Mouse (Mus musculus) mesoderm, embryonic 11.5 days (tissue): ENCODE data around the gene Yaf2.
"Not testable (repeated sequence)": the region's sequence is repeated elsewhere in the genome, so short reads cannot be mapped to it uniquely, and the experiment has no call there.

ENCODE experiments used
- DNase-seq: peaks from one replicate; pipeline ENCODE4 v3.0.0-alpha.2; 2012; ENCODE audit warnings: low read depth, low spot score

Gene Yaf2

DNA sequence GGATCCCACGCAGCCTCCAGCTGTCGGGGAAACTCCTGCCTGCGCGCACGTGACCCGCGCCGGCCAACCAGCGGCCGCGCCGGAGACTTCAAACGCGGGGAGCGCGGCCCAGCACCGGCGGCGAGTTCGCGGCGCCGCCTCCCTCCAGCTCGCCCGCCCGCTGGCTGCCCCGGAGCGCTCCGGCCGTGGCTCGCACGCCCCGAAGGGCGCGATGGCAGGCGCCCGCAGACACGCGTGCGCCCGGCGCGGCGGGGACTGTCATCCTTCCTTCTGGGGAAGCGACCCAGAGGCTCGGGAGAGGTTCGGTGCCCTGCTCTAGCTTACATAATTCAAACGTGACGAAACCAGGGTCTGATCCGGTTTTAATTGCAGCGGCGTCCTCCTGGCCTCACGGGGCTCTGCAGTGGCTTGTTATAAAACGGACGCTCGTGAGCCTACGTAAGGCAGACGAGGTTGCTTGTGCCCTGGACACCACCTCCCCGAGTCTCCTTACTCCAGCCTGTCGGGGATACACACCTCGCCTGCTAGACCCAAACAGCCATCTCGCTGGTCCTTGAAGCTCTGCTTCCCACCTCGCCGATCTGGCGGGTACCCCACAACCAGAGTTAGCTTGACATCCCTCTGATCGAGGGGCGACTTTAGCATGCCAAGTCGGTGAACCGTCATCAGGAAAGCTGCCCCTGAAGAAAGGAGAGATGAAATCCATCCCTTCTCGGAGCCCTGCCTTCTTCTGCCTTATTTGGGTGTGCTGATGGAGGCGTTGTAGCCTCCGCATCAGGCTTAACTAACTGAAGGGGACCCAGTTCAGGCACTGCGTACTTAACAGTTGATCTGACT is at the start of gene Yaf2:
Gene Yaf2, minus strand, starts transcription at position 11 of the 837 bp plus-strand sequence.
- DNase-seq: peak; percentile 91

DNA sequence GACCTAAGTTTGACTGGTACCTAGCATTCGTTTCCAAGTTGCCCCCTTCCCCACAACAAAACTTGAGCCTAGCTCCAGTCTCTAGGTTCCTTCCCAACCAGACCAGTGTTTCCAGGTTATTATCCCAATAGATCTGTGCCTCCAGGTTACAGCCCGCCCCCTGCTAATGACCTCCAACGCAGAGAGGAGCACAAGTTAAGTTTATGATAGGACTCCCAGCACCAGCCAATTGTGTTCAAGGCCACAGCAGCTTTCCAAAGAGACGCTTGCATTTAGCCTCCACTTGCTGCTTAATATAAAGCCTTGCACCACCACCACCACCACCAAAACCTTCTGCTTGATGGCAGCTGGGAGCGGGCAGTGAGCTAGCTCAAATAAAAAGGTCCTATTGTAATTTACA is 44.6 kb upstream of the Yaf2 start:
- DNase-seq: no peak

DNA sequence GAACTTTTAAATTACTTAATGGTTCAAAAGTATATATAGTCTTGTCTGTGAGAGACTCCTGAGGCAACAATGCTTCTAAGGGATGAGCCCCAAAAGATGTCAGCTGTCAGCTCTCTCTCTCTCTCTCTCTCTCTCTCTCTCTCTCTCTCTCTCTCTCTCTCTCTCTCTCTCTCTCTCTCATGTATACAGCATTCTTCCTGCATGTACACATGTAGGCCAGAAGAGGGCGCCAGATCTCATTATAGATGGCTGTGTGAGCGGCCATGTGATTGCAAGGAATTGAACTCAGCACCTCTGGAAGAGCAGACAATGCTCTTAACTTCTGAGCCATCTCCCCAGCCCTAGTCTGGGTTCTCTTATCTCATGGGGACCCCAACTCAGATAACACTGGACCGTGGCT is 42.4 kb upstream of the Yaf2 start:
- peak; percentile 44 for DNase-seq

DNA sequence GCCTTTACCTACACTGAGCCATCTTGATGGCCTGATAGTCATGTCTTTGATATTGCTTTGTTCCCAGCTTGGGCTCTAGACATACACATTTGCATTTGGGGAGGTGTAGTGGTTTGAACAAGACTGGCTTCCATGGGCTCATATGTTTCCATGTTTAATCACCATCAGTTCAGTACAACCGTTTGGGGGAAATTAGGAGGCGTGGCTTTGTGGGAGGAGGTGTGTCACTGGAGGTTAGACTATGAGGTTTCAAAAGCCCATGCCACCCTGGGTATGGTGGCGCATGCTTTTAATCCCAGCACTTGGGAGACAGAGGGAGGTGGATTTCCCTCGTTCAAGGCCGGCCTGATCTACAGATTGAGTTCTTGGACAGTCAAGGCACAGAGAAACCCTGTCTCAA is 39.0 kb upstream of the Yaf2 start:
- DNase-seq: no peak

DNA sequence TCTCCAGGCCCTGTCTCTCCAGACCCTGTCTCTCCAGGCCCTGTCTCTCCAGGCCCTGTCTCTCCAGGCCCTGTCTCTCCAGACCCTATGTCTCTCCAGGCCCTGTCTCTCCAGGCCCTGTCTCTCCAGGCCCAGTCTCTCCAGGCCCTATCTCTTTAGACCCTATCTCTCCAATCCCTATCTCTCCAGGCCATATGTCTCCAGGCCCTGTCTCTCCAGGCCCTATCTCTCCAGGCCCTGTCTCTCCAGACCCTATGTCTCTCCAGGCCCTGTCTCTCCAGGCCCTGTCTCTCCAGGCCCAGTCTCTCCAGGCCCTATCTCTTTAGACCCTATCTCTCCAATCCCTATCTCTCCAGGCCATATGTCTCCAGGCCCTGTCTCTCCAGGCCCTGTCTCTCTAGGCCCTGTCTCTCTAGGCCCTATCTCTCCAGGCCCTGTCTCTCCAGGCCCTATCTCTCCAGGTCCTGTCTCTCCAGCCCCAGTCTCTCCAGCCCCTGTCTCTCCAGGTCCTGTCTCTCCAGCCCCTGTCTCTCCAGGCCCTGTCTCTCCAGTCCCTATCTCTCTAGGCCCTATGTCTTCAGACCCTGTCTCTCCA is 35.9 kb upstream of the Yaf2 start:
- DNase-seq: not testable (repeated sequence)

DNA sequence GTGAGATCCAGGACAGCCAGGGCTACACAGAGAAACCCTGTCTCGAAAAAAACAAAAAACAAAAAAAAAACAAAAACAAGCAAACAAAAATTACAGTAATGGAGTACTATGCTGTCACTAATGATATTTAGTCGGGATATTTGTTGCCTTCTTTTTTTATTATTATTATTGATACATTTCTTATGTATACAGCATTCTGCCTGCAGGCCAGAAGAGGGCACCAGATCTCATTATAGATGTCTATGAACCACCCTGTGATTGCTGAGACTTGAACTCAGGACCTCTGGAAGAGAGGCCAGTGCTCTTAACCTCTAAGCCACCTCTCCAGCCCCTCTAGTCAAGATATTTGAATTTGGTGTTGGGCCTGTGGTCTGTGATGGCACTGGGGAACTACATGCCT is 35.1 kb upstream of the Yaf2 start:
- DNase-seq: no peak

DNA sequence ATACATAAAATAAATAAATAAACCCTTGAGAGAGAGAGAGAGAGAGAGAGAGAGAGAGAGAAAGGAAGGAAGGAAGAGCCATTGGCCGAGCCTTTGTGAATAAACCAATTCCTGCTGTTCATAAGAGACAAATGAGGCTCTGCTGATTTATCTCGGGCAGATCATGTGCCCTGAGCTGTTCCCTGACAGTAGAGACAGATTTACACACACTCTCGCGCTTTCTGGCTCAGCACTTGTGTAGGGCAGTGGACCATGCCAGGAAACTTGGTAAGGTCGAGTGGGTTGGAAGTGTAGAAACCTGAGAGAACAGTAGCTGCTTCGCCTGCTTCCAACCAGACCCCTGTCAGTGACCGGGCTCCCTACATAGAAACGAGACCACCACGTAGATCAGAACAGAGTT is 31.8 kb upstream of the Yaf2 start:
- DNase-seq: no peak

DNA sequence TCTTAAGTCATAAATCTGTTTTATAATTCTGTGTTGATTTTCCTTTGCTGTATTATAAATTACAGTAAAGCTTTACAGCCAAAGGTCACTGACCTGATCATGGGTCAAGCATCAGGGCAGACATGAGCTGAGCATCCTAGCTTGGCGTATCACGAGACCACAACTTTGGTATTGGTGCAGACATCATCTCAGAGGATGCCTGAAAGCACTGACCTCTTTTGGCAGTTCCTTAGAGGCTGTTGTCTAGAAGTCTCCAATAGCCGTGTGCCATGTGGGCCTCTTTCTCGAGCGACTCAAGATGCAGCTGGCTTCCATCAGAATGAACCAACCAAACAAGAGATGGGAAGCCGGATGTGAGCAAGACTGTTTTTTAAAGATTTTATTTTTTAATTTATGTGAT is 28.8 kb upstream of the Yaf2 start:
- DNase-seq: no peak

DNA sequence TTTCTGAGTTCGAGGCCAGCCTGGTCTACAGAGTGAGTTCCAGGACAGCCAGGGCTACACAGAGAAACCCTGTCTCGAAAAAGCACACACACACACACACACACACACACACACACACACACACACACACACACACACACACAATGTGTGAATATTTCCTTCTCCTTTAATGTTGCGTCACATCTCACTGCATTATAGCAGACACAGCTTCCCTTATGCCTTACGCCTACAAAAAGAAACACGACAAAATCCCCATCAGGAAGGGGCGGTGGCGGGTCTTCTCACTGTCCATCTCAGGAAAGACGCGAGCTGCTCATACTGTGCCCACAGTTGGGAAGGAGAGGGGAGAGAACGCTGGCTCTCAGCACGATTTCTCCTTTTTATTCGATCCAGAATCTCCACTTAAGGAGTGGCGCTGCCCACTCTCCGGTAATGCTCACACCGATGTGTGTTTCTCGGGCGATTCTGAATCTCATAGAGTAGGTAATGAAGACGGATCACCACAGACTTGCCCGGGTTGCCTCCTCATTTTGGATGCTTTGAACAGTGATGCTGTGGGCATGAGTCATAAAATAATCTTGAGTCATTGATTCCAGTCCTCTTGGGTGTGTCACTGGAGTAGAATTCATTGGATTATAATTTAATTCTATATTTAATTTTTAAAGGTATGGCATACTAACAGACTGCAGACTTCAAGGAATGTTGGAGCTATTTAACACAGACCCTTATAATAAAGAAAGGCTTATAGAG is 21.8 kb upstream of the Yaf2 start:
- no peak for DNase-seq

DNA sequence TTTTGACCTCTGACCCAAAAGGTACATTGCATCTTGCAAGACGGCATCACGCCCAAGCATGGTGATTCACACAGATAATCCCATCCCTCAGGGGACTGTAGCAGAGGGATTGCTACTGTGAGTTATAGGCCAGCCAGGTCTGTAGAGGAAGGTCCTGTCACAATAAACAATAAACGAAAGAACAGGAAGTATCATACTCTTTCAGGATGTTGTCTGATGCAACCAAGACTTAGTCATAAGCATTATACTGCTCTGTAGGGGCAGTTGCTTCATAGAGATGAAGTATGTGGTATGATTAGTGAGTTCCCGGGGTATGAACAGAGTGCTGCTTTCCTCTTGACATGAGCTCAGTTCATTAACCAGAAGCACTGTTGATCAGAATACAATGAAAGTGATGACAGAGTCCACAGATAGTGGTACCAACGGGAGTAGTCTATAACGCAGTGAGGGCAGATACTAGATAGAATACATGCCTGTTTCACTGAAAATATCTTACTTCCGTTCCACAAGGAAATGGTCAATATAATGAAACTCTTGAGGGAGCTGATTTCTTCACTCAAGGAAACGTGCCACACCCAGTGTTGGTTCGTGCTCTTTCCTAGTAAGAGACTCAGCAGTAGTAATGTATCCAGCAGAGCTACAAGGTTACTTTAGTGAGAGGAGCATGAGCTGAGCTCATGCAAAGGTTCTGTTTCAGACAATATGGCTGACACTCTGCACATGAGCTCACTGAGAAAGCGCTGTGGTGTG is 4.1 kb upstream of the Yaf2 start:
- no peak for DNase-seq

DNA sequence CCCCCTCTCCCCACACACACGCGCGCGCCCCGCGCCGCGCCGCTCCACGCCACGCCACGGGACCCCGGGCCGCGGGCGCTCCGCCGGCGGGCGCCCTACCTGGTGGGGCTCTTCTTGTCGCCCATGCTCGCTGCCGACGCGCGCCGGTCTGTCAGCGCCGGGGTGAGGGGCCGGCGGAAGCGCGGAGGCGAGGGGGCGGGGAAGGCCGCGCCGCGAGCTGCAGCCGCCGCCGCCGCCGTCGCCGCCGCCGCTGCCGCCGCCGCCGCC is 144 bp downstream of the Yaf2 start:
- DNase-seq: no peak

DNA sequence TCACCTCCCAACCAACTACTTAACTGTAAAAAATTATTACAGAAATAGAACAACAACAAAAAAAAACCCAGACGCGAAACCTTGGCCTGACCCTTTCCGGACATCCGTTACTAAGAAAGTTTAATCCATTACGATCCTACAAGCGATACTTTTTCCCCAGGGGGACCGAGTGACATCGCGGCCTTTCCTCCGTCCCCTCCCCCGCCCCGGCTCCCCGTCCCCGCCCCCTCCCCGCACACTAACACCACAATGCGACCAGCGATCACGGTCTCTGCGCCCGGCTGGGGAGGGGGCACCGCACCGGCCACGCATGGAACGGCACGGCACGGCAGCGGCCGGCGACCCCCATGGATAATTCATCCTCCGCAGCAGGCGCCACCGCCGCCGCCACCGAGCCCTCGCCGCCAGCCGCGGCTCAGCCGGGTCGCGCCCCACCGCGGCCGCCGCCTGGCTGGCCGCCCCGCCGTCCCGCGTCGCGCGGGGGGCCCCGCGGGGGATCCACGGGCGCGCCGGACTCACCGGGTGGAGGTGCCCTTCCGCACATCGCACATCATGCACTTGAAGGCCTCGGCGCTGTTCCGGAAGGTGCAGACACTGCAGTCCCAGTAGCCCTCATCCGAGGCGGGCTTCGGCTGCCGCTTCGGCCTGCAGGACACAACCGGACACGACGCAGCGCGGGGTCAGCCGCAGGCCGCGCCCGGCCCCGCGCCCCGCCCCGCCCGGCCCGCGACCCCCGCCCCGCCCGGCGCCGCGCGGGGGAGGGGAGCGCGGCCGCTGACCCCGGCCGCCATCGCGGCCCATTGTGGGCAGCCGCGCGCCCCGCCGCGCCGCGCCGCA is 696 bp downstream of the Yaf2 start:
- peak; percentile 65 for DNase-seq

DNA sequence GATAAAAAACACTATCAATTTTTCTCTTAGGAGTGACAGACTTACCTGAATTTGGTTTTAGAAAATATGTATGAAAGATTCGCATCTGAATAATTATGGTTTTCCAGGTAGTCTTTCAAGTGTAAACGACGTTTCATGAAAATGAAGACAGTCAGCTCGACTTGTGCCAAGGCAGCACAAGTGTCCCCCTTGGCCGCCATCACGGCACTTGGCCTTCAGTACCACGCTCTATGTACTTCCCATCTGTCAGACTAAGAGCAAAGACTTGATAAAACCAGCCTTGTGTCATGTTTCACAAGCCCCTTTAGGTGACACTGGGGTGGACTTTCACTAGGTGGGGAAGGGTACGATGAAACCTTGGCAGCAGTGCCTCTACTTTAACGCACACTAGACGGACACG is 5.5 kb downstream of the Yaf2 start:
- DNase-seq: no peak

DNA sequence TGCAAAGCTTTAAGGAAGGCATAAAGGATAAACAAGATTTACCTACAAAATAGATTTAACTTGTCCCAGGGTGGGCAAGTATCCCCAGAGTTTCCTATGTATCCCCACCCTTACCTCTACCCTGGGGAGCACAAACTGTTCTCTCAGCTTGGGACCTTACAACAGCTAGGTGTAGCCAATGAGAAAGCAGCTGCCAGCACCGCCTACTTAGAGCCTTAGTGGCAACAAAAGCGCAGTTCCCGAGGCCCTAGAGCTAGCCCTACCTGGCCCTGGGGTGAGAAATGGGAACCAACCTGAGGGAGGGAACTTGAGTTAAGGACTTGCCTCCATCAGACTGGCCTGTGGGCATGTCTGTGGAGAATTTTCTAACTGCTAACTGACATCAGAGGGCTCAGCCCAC is 9.5 kb downstream of the Yaf2 start:
- DNase-seq: no peak

DNA sequence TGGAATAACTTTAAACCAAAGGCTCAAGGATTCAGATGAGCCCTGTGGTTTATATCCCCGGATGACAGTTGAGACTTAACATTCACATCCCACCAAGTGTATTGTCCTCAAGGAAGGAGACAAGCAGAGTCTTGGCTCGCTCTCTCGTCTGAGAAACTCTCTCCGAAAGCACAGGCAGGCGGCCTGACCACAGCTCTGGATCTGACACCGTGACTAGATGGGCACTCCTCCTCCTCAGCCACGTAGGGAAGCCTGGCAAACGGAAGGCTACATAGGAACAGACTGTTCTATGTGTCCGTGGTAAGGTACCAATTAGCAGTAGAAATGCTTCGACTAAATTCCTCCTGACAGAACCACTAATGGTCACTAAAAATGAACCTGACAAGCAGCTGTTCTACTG is 10.1 kb downstream of the Yaf2 start:
- DNase-seq: no peak

DNA sequence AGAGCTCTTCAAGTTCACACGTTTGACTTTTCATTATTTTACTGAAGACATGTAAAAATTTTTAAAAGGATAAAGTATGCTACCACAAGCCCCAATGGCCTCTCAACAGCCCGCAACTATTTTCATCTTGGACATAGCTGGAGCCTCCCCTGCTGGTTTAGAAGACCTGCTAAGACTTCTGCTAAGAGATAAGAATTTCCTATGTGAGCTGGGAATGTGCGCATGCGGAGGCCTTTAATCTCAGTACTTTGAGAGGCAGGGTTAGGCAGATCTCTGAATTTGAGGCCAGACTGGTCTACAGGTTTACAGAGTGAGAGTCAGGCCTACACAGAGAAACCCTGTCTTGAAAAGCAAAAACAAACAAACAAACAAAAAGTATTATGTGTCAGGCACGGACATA is 11.4 kb downstream of the Yaf2 start:
- no peak for DNase-seq

DNA sequence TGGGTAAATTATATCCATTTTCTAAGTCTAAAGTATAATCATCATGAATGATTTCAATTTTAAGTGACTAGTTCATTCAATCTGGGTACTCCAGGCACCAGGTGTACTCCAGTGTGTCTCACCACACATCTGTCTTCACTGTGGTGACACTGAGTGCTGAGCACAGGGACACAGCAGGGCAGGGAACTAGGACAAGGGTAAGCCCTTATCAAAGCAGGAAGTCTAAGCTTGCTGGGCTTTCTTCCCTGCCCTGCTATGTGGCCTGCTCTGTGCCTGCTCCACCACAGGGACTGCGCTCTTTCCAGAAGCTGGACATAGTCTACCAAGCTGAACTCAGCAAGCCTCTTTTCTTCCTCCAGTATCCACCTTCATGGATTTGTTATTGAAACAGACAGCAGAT is 18.0 kb downstream of the Yaf2 start:
- DNase-seq: no peak

DNA sequence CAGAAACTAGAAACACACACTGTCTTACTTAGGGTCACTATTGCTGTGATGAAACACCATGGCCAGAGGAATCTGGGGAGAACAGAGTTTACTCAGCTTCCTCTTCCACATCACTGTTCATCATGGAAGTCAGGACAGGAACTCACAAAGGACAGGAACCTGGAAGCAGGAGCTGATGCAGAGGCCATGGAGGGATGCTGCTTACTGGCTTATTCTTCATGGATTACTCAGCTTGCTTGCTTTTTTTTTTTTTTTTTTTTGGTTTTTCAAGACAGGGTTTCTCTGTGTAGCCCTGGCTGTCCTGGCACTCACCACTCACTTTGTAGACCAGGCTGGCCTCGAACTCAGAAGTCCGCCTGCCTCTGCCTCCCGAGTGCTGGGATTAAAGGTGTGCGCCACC is 26.4 kb downstream of the Yaf2 start:
- not testable (repeated sequence) for DNase-seq

DNA sequence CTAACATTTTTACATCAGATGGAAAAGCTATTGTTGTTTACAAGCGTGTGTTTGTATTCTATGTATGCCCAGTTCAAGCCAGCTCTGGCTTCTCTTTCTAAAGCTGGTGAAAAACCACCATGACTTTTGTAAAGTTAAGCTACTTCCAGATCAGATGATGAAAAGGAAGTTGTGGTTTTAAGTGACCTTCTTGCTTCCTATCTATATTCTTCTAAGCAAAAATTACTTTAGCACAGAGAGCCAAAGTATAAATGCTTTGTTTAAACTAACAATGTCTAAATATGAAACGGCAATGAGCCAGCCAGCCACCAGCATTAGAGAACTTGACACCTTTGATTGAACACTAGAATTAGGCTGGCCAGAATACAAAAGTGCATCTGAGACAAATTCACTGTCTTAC is 38.5 kb downstream of the Yaf2 start:
- DNase-seq: no peak

DNA sequence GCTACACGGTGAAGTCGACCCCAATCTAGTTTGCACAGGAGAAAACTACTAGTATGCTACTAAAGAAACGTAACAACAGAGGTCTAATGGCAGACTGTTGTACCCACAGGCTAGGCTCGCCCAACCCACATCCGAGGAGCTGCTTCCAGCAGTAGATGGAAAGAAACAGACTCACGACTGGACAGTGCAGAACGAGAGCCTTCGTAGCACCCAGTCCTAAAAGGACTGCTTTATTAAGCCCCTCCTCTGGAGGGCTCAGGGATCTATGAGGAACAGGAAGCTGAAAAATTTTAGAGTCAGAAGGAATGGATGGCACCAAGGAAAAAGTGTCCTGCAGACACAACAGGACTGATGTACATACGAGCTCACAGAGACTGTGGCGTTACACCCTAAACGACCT is 42.3 kb downstream of the Yaf2 start:
- no peak for DNase-seq

DNA sequence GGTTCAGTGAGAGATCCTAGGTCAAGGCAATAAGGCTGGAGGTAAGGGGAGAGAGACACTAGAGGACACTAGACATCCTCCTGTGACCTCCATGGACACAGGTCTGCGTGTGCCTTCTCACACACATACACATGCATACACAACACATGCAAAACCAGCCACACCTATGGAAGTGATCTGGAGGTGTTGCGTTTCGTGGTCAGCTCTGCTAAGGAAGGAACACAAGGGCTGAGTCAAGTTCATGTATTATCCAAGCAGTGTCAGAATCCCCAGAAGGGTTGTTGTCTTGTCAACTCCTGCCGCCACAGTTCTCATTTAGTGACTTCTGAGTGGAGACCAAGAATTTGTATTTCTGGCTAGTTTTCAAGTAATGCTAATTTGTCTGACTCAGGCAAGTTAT is 48.4 kb downstream of the Yaf2 start:
- DNase-seq: no peak
